Mouse (Mus musculus): ENCODE measurements around the gene Plekhj1.

DNA sequence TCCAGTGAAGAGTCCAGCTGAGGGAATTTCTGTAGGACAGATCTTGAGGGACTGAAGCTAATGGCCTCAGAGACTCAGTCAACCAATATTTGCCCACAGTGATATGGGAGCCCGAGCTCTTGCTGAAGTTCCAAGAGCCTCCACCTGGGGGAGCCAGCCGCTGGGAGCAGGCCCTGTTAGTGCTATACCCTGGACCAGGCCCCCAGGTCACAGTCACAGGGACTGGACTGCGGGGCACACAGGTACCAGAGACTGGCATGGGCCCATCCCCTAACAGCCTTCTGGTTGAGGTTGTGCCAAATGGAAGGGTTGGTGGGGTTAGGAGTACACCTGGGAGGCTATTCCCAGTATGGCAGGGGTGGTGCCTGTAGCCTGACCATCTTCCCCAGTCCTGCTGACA lies 7.5 kb upstream of the Plekhj1 start:
- no peak for TF ChIP-seq GATA1 (IDR thresholded peaks at IDR 0.05; ENCODE audit: borderline replicate concordance, low read length)
- no peak for TF ChIP-seq FLI1 (IDR thresholded peaks at IDR 0.05; ENCODE audit: low read length)

Data from megakaryocyte, embryonic 14.5 days (primary cell).